Mouse (Mus musculus): ENCODE measurements around the gene Wdr46.

DNA sequence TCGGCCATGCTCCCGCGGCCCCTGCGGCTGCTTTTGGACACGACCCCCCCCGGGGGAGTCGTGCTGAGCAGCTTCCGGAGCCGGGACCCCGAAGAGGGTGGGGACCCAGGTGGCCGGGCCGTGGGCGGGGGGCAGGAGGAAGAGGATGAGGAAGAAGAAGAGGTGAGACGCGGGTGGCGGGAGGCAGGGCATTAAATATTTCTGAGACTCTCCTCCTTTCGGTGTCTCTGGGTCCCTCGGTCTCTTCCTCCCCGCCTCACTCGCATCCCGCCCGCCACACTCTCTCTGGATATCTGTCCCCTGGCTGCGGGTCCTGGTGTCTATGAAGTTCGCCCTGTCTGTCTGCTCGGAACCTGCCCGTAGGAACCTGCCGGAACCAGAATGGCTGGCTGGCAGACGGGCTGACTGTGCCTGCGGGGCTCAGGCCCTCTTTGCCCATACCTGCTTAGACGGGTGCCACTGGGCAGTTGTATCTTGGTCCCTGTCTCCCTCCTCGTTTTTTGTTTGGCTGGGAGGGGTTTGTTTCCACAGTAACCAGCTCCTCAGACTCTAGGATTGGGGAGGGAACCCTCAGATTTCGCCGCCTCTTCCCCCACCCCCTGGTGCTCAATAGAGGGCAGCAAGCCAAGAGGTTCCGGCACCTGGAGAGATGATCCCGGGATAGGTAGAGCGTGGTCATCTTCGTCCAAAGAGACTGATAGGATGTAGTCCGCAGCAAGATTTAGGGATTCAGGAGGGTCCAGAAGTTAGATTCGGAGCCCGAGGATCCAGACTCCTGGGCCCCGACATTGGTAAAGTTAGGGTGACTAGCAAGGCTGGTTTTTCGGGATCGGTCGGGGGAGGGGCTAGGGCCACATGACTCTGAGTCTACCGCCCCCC, 9.9 kb upstream of the Wdr46 start:
- TF ChIP-seq CTCF (IDR thresholded peaks at IDR 0.05) (no peak), EP300 (IDR thresholded peaks at IDR 0.05; ENCODE audit: insufficient read depth, low read depth, low read length) (no peak)

Data from heart, adult 2 months (tissue).